Mouse (Mus musculus) midbrain, embryonic 10.5 days (tissue): ENCODE results near the gene M1ap. TPM values are rescaled to one million over a fixed set of nuclear protein-coding genes. Genes with fewer than 3 reads are reported as not detected.

Source experiments
- DNase-seq: peaks from one replicate; pipeline ENCODE4 v3.0.0-alpha.2; 2017; ENCODE audit warnings: low spot score
- H3K27ac ChIP-seq: fragments of 300-500 bp; sonication (generic); replicated peaks from 2 replicates; pipeline ENCODE4 v1.5.1; 2016; ENCODE audit warnings: mild to moderate bottlenecking
- H3K27me3 ChIP-seq: fragments of 300-500 bp; sonication (generic); 2 replicates; pipeline ENCODE4 v1.6.1; 2016; ENCODE audit warnings: low read depth, mild to moderate bottlenecking; ENCODE audit not compliant: poor library complexity, severe bottlenecking
- H3K36me3 ChIP-seq: fragments of 300-500 bp; sonication (generic); 2 replicates; pipeline ENCODE4 v1.6.1; 2016; ENCODE audit warnings: mild to moderate bottlenecking, moderate library complexity
- H3K4me1 ChIP-seq: fragments of 300-500 bp; sonication (generic); 2 replicates; pipeline ENCODE4 v1.6.1; 2016
- H3K4me3 ChIP-seq: fragments of 300-500 bp; sonication (generic); 2 replicates; pipeline ENCODE4 v1.5.1; 2016; ENCODE audit warnings: mild to moderate bottlenecking, moderate library complexity
- H3K9me3 ChIP-seq: fragments of 300-500 bp; sonication (generic); replicated peaks from 2 replicates; pipeline ENCODE4 v1.6.1; 2016; ENCODE audit warnings: mild to moderate bottlenecking
- WGBS: fragments of 180-500 bp; shearing (Covaris S2); methylation state at CpG from one replicate; pipeline ENCODE4 v1.1.7; 2016; 5-methylcytosine and 5-hydroxymethylcytosine counted together
- polyA plus RNA-seq: library from polyadenylated mRNA; unstranded; fragments of >200 nt; fragmentation: Nextera tagmentation; extraction: Ambion mirVana; gene quantifications from 2 replicates; pipeline ENCODE4 v1.2.1, GENCODE M21; 2016

M1ap gene
- polyA plus RNA-seq, 1 experiment from 2014 or later = 0.23 TPM

DNA sequence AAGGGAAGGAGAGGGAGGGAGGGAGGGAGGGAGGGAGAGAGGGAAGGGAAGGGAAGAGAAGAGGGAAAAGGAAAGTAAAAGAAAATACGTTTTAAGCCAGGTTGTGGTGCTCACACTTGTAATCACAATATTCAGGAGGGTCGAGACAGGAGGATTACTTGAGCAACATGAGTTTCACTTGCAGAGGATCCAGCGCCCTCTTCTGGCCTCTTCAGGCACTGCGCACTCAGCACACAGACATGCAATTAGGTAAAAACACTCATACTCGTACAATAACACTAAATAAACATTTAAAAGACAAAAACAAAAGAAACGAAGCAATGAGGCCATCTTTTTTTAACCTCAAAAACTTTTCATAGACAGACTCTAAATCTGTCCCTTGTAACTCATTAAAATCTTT, 952 bp upstream of the M1ap start:
- Histone ChIP-seq H3K27me3 (peaks cover 3% of the 10 kb centered on the region; the same call in 1 of the 2 replicates), H3K4me1 (no peaks in the 10 kb centered on the region), H3K27ac (no peak overlapping the region), H3K9me3 (no peaks in the 10 kb centered on the region), H3K36me3 (no peaks in the 10 kb centered on the region), H3K4me3 (no peak overlapping the region)
- peak; percentile 19 for DNase-seq
- 48% methylated on average over 6 of the region's 6 CpGs for WGBS

GRCm38 (mm10) chr6:82956553-82957251, 10.0 kb downstream of the M1ap start:
- no peak for DNase-seq
- Histone ChIP-seq H3K36me3 (no peaks in the 10 kb centered on the region), H3K9me3 (no peaks in the 10 kb centered on the region), H3K4me3 (no peak overlapping the region), H3K4me1 (peaks cover 6% of the 10 kb centered on the region), H3K27me3 (no peaks in the 10 kb centered on the region), H3K27ac (no peak overlapping the region)
- 67% methylated on average over 4 of the region's 4 CpGs for WGBS

- peaks cover 6% of the 10 kb centered on the region; the same call in 1 of the 2 replicates for H3K4me1 ChIP-seq
- no peak overlapping the region for H3K4me3 ChIP-seq
- H3K9me3 ChIP-seq = no peaks in the 10 kb centered on the region
- DNase-seq = no peak
- H3K27me3 ChIP-seq = peaks cover 3% of the 10 kb centered on the region; the same call in 1 of the 2 replicates
- H3K27ac ChIP-seq = no peak overlapping the region
- H3K36me3 ChIP-seq = no peaks in the 10 kb centered on the region
- 84% methylated on average over 1 of the region's 1 CpGs for WGBS
These were observed 15.0 kb downstream of the M1ap start for GRCm38 (mm10) chr6:82961664-82962063.

- Histone ChIP-seq H3K27ac (no peak overlapping the region), H3K4me3 (no peak overlapping the region), H3K36me3 (no peaks in the 10 kb centered on the region), H3K27me3 (peaks cover 3% of the 10 kb centered on the region; the same call in 1 of the 2 replicates), H3K4me1 (no peaks in the 10 kb centered on the region), H3K9me3 (no peaks in the 10 kb centered on the region)
- WGBS = 83% methylated on average over 6 of the region's 6 CpGs
- DNase-seq = no peak
These were observed 22.8 kb downstream of the M1ap start for GRCm38 (mm10) chr6:82969249-82970084.

DNA sequence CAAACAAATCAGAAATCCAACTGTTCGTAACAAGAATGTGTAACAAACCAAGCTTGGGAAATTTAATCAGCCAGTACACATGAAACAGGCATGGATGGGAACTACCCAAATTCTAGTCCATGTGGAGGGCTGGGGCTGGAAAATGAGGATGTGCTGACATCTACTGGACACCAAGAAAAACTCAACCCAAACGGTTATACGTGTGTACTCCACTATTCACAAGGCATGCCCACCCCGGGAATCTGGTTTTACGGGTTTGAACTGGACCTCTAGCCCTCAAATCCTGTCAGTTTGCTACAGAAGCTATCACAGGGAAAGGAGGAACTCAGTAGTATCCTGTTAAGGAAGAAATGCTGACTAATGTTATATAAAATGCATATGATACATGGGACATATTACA, 24.3 kb downstream of the M1ap start:
- no peaks in the 10 kb centered on the region for H3K4me1 ChIP-seq
- no peaks in the 10 kb centered on the region for H3K27me3 ChIP-seq
- H3K9me3 ChIP-seq = no peaks in the 10 kb centered on the region
- no peaks in the 10 kb centered on the region for H3K36me3 ChIP-seq
- H3K4me3 ChIP-seq = no peak overlapping the region
- H3K27ac ChIP-seq = no peak overlapping the region
- peak; percentile 53 for DNase-seq
- 15% methylated on average over 5 of the region's 5 CpGs for WGBS

DNA sequence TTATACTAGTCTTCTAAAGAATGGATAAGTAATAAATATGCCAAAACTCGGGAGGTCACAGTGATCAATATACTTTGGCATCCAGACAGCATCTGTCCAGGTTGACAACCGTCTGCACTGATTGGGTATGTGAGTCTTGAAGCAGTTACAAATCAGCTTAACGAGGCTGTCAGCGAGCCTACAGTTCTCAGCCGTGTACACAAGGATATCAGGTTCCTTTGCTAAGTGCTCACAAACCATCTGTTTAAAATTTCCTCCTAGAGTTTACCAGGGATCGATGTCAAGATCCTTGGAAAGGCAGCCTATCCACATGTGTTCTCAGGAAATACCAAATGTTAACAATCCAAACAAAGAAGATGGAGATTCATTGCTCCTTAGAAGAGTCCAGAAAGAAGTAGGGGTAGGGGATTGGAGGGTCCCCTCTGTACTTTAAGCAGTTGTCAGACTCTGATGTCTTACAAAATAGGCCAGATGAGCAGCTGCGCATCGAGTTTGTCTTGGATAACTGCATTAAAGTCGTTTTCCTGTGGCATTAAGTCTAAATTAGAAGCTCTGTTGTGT, 40.8 kb downstream of the M1ap start:
- H3K27ac ChIP-seq = no peak overlapping the region
- 61% methylated on average over 9 of the region's 9 CpGs for WGBS
- no peak for DNase-seq

GRCm38 (mm10) chr6:82993696-82994095, 47.0 kb downstream of the M1ap start:
- Histone ChIP-seq H3K27me3 (peaks cover 11% of the 10 kb centered on the region; the same call in 1 of the 2 replicates), H3K9me3 (no peaks in the 10 kb centered on the region), H3K4me1 (peaks cover 14% of the 10 kb centered on the region), H3K36me3 (no peaks in the 10 kb centered on the region), H3K4me3 (no peak overlapping the region), H3K27ac (no peak overlapping the region)
- DNase-seq = no peak
- WGBS = 39% methylated on average over 1 of the region's 1 CpGs

More for the DNA sequence above, 40.8 kb downstream of the M1ap start:
- H3K9me3 ChIP-seq = no peaks in the 10 kb centered on the region
- no peaks in the 10 kb centered on the region for H3K4me1 ChIP-seq
- H3K4me3 ChIP-seq = no peak overlapping the region
- H3K27me3 ChIP-seq = no peaks in the 10 kb centered on the region
- no peaks in the 10 kb centered on the region for H3K36me3 ChIP-seq

DNA sequence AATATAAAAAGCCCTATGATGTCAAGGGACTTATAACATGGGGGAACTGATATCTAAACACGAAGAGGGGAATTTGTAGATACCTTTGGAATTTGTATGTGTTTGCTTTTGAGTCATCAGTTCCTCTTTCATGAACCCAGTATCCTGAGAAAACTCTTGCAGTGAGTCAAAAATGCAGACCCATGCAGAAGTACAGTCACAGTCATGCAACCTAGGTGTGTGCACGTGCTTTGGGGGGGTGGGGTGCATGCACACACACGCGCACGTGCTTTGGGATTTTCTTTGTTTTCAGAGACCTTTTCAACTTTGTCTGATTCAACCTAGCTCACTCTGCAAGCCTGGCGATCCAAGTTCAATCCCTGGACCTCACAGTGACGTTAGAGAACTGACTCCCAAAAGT, 47.7 kb downstream of the M1ap start:
- 82% methylated on average over 7 of the region's 7 CpGs for WGBS
- H3K27me3 ChIP-seq = peaks cover 11% of the 10 kb centered on the region; the same call in 1 of the 2 replicates

GRCm38 (mm10) chr6:82996740-82997315, 50.1 kb downstream of the M1ap start:
- DNase-seq = peak; percentile 91
- Histone ChIP-seq H3K4me3 (peak overlapping the region; percentile 26; the same call in 1 of the 2 replicates), H3K27ac (no peak overlapping the region; the same call in 1 of the 2 replicates), H3K4me1 (peaks cover 14% of the 10 kb centered on the region), H3K9me3 (no peaks in the 10 kb centered on the region), H3K27me3 (peaks cover 21% of the 10 kb centered on the region), H3K36me3 (no peaks in the 10 kb centered on the region)
- WGBS = 16% methylated on average over 11 of the region's 11 CpGs

More for the DNA sequence above, 47.7 kb downstream of the M1ap start:
- Histone ChIP-seq H3K36me3 (no peaks in the 10 kb centered on the region), H3K27ac (no peak overlapping the region), H3K4me1 (peaks cover 14% of the 10 kb centered on the region), H3K9me3 (no peaks in the 10 kb centered on the region), H3K4me3 (no peak overlapping the region)
- DNase-seq = no peak

- DNase-seq = no peak
- no peak overlapping the region for H3K4me3 ChIP-seq
- no peak overlapping the region for H3K27ac ChIP-seq
- H3K4me1 ChIP-seq = peaks cover 14% of the 10 kb centered on the region
- WGBS = 59% methylated on average over 7 of the region's 7 CpGs
- H3K9me3 ChIP-seq = no peaks in the 10 kb centered on the region
- peaks cover 21% of the 10 kb centered on the region for H3K27me3 ChIP-seq
- H3K36me3 ChIP-seq = no peaks in the 10 kb centered on the region
These were observed 50.9 kb downstream of the M1ap start for GRCm38 (mm10) chr6:82997511-82998102.

- no peaks in the 10 kb centered on the region for H3K36me3 ChIP-seq
- WGBS = 72% methylated on average over 4 of the region's 4 CpGs
- H3K27ac ChIP-seq = no peak overlapping the region
- no peak overlapping the region for H3K4me3 ChIP-seq
- peaks cover 21% of the 10 kb centered on the region for H3K27me3 ChIP-seq
- peaks cover 14% of the 10 kb centered on the region for H3K4me1 ChIP-seq
- DNase-seq = no peak
- no peaks in the 10 kb centered on the region for H3K9me3 ChIP-seq
These were observed 51.6 kb downstream of the M1ap start for GRCm38 (mm10) chr6:82998326-82998725.

GRCm38 (mm10) chr6:82999986-83000385, 53.3 kb downstream of the M1ap start:
- H3K36me3 ChIP-seq = no peaks in the 10 kb centered on the region
- no peak for DNase-seq
- H3K27ac ChIP-seq = no peak overlapping the region
- H3K27me3 ChIP-seq = peaks cover 21% of the 10 kb centered on the region
- H3K4me3 ChIP-seq = no peak overlapping the region
- WGBS = 73% methylated on average over 8 of the region's 8 CpGs
- peaks cover 17% of the 10 kb centered on the region for H3K4me1 ChIP-seq
- H3K9me3 ChIP-seq = no peaks in the 10 kb centered on the region
